Mouse (Mus musculus): ENCODE data around the gene Dapk2.
A peak's percentile ranks its signal among the peaks of the same experiment; 100 is the strongest.

Dapk2 gene

DNA sequence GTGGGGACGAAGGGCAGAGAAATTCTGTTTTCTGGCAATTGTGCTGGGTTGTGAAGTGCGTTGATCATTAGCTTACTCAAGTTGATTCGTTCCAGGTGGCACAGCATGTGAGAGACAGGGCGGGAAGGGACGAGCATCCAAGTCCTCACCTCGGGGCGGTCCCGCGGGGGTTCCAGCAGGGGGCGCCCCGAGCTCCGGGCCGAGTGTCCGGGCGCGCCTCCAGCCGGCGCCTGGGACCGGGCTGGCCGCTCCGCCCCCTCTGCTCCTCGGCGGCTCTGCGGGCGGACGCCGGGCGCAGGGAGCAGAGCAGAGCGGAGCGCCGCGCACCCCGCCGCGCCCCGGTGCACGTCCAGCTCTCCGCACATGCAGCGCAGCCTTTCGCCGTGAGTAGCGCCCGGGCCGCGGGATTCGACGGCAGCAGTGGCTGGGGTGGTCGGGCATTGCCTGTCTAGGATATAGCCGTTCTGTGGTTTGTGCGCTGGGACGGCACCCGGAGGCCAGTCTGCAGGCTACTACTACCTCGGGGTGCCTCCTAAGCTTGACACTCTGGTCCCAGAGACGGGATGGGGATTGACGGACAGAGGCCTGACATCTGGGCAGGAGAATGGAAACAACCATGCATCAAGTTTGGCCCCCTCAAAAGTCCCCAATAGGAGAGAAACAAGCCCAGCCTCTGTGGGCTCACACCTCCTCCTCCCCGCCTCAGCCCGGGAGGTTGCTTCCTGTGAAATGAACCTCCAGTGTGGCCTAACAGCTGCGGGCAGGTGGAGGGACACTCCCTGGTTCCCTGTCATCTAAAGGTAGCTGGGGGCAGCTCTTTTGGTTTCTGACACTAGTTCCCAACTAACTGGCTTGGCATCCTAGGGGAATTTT is at the start of gene Dapk2:
Gene Dapk2 (plus strand): TSS at position 266 of the 873 bp plus-strand sequence.
- DNase-seq (ENCODE audit: low spot score) = peak; percentile 67

- no peak for DNase-seq (ENCODE audit: low spot score)
Observed at GRCm38 (mm10) chr9:66109574-66109973, 48.4 kb upstream of the Dapk2 start.

- DNase-seq (ENCODE audit: low spot score) = no peak
Observed at GRCm38 (mm10) chr9:66110126-66110525, 47.9 kb upstream of the Dapk2 start.

DNA sequence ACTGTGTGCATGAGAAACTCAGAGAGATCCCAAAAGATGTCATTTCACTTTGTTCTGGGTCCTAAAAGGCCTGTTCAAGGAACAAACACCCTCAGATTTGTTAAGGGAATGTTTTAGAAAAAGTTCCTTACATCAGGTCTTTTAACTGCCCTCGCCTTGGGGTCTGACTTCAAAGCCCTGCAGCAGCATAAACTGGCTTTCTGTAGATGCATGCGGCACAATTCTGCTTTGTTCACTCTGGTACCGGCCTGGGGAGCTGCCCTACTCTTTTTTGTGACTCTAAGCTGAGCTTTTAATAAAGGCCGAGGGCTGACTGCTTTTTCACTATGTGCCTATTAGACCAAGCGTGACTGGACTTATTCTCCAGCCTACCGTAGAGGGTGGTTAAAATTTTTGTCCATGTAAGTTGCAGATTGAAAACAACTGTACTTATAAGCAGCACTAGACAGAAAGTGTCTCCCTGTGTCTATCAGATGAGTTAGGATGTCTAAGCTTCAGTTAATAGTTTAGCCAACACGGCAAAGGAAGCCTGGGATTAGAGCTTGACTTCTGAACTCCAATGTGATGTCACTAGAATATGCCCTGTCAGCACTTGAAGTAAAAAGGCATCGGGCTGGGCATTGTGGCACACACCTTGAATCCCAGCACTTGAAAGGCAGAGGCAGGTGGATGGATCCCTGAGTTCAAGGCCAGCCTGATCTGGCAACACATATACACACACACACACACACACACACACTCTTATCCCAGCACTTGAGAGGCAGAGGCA is 47.2 kb upstream of the Dapk2 start:
- DNase-seq (ENCODE audit: low spot score) = no peak

GRCm38 (mm10) chr9:66114341-66114740 is 43.7 kb upstream of the Dapk2 start:
- DNase-seq (ENCODE audit: low spot score) = no peak

- DNase-seq (ENCODE audit: low spot score) = no peak
Observed at GRCm38 (mm10) chr9:66116890-66117289, 41.1 kb upstream of the Dapk2 start.

DNA sequence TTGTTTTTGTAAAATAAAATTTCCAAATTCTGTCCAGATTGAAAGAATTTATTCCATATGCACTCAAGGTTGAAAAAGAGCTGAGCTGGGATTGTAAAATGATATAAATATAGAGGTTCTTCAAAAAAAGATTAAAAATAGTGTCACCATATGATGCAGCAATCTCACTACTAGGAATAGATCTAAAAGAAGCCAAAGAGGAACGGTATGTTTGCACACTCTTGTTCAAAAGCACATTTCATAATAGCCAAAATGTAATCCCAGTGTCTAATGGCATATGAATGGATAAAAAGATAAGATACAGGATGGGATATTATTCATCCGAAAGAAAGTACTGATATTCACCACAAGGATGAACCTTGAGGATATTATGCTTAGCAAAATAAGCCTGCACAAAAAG is 38.5 kb upstream of the Dapk2 start:
- no peak for DNase-seq (ENCODE audit: low spot score)

GRCm38 (mm10) chr9:66120106-66120505 is 37.9 kb upstream of the Dapk2 start:
- no peak for DNase-seq (ENCODE audit: low spot score)

GRCm38 (mm10) chr9:66120945-66121344 is 37.1 kb upstream of the Dapk2 start:
- no peak for DNase-seq (ENCODE audit: low spot score)

- no peak for DNase-seq (ENCODE audit: low spot score)
Observed at GRCm38 (mm10) chr9:66121421-66121820, 36.6 kb upstream of the Dapk2 start.

GRCm38 (mm10) chr9:66123648-66124047 is 34.4 kb upstream of the Dapk2 start:
- DNase-seq (ENCODE audit: low spot score) = no peak

DNA sequence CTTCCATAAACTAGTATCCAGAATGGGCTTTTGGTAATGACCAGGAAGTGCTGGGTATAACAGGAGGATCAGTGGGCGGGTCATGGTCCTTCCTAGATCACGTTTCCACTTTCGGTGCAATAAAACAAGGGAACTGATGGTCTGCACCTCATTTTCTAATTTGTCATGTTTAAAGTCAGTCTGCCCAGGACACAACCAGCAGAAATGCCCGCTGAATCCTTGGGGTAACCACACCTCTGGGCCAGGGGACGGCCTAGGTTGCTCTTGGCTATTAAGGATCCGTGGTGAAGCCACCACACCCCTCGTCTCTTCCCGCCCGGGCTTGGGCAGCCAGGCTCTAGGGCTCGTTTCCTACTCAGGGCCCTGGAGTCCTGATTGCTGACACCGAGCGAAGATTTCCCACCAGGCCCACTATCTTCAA is 33.9 kb upstream of the Dapk2 start:
- DNase-seq (ENCODE audit: low spot score) = peak; percentile 25

DNA sequence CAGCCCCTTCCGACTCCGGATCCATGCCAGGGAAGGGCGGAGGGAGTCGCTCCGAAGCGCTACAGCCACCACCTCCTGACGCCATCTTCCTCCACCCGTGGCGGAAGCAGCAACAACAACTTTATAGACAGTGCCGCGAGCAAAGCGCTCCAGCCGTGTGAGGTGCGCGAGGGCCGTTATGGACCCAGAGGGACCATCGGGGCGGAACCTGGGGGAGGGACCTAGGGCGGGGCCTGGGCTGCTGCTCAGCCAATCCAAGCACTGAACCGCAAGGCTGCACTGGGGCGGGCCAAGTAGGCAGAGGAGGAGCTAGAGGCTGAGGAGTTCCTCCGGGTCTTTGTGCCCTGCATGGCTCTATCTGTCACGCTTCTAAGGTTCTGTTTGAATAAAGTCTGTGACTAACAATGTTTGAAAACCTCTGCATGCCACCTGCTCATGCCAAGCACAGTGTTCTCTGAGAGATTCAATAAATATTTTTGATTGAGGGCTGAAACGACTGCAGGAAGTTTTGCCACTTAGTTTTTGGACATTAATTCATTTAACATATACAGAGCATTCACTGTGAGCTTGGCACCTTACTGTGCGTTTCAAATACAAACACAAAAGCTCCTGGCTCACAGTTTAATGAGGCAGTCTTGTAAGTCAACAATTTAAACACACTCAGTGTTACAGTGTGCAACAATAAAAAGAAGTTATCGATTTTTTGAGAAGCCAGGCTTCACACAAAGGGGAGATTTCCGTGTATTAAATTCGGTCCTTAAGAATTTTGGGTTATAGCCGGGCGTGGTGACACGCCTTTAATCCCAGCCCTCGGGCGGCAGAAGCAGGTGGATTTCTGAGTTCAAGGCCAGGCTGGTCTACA is 33.1 kb upstream of the Dapk2 start:
- DNase-seq (ENCODE audit: low spot score) = peak; percentile 96

- no peak for DNase-seq (ENCODE audit: low spot score)
Observed at GRCm38 (mm10) chr9:66125543-66126455, 32.2 kb upstream of the Dapk2 start.

- DNase-seq (ENCODE audit: low spot score) = peak; percentile 95
Observed at GRCm38 (mm10) chr9:66126456-66127192, 31.4 kb upstream of the Dapk2 start, which contains the start of the genes Snx1 and Ciao2a. Gene Snx1 (minus strand): TSS chr9:66126587. Gene Ciao2a (plus strand): TSS chr9:66126611.

- no peak for DNase-seq (ENCODE audit: low spot score)
Observed at GRCm38 (mm10) chr9:66127193-66127546, 30.9 kb upstream of the Dapk2 start.

DNA sequence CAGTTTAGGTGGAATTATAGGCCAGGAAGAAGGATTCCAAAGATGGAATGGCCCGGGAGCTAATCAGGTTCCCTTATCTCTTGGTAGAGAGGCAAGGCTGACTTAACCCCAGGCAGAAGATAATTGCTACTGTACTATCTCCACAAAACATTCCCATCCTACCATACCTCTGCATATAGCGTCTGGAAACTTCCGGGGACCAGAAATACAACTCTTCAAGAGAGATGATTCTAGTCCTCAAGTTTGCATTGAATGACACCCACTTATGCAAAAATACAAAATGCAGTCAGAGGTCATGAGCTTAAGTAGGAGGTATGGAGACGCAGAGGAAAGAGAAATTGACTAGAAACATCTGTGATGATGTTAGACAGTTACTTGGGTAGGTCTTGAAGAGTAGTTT is 30.1 kb upstream of the Dapk2 start:
- DNase-seq (ENCODE audit: low spot score) = no peak

DNA sequence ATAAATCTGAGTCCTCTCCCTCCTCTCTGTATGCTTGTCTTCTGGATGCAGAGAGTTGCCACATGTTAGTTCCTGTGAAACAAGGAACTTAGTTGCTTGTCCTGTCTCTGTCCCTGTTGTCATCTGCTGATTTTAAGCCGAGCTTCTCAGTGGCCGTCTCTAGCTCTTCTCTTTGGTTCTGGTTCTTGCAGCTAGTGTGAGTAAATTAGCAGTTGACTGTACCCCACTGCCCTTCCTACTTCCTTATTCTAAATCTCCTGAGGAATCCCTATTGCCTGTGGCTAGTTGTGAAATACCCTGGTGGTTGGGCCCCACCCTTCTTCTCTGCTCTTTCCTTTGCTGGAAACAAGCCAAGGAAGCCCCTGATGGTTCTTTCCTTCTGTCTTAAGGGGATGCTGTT is 26.6 kb upstream of the Dapk2 start:
- no peak for DNase-seq (ENCODE audit: low spot score)

- DNase-seq (ENCODE audit: low spot score) = no peak
Observed at GRCm38 (mm10) chr9:66135967-66136366, 22.1 kb upstream of the Dapk2 start.

DNA sequence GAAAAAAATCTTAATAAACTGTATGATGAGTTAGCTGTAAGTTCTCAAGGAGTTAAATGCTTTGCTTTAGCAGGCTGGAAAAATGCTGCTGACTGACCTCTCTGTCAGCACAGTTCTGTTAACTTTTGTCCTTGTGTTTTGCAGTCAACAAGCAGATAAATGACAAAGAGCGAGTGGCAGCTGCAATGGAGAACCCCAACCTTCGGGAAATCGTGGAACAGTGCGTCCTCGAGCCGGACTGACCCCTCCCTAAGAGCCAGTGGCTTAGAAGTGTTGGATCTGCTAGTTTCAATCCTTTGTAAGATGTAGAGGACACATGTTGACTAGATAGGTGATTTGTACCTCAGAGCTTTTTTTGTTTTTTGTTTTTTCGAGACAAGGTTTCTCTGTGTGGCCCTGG is 19.8 kb upstream of the Dapk2 start:
- no peak for DNase-seq (ENCODE audit: low spot score)

Measured in layer of hippocampus, adult 11-12 months (tissue).